Mouse (Mus musculus): ENCODE measurements around the gene Zc3h13. TPM values are rescaled to one million over a fixed set of nuclear protein-coding genes. Genes with fewer than 3 reads are reported as not detected.

The Zc3h13 gene
- polyA plus RNA-seq, 1 experiment from 2014 or later, result 15.5 TPM

GRCm38 (mm10) chr14:75269531-75269930, 14.6 kb upstream of the Zc3h13 start:
- H3K27ac ChIP-seq, result no peak overlapping the region
- no peak overlapping the region for H3K4me2 ChIP-seq
- H3K4me3 ChIP-seq (replicated peaks), result no peak overlapping the region
- H3K9ac ChIP-seq, result no peak overlapping the region
- H3K36me3 ChIP-seq, result no peaks in the 10 kb centered on the region
- no peak for DNase-seq
- H3K9me3 ChIP-seq (replicated peaks), result no peaks in the 10 kb centered on the region
- no peaks in the 10 kb centered on the region for H3K27me3 ChIP-seq
- 78% methylated on average over 5 of the region's 5 CpGs for WGBS (ENCODE audit: insufficient replicate concordance)
- ATAC-seq (ENCODE audit: low read depth), result no peak
- no peaks in the 10 kb centered on the region for H3K4me1 ChIP-seq (replicated peaks)

- Histone ChIP-seq H3K27me3 (0 out of 2 replicates have a peak, but pooled peaks cover 2% of the 10 kb centered on the region), H3K27ac (no peak overlapping the region), H3K36me3 (no peaks in the 10 kb centered on the region), H3K9me3 (replicated peaks) (no peaks in the 10 kb centered on the region), H3K4me1 (replicated peaks) (peaks cover 5% of the 10 kb centered on the region), H3K4me2 (no peak overlapping the region), H3K4me3 (replicated peaks) (no peak overlapping the region), H3K9ac (no peak overlapping the region)
- DNase-seq, result no peak
- no peak for ATAC-seq (ENCODE audit: low read depth)
- WGBS (ENCODE audit: insufficient replicate concordance), result 79% methylated on average over 6 of the region's 6 CpGs
Measured at GRCm38 (mm10) chr14:75279716-75280115, 4.5 kb upstream of the Zc3h13 start.

- 58% methylated on average over 5 of the region's 5 CpGs for WGBS (ENCODE audit: insufficient replicate concordance)
- Histone ChIP-seq H3K36me3 (no peaks in the 10 kb centered on the region), H3K4me2 (no peak overlapping the region), H3K4me1 (replicated peaks) (peaks cover 12% of the 10 kb centered on the region), H3K9me3 (replicated peaks) (no peaks in the 10 kb centered on the region), H3K27ac (no peak overlapping the region), H3K27me3 (0 out of 2 replicates have a peak, but pooled peaks cover 2% of the 10 kb centered on the region), H3K9ac (no peak overlapping the region), H3K4me3 (replicated peaks) (no peak overlapping the region)
- DNase-seq, result no peak
- ATAC-seq (ENCODE audit: low read depth), result no peak
Measured at GRCm38 (mm10) chr14:75280406-75280805, 3.8 kb upstream of the Zc3h13 start.

GRCm38 (mm10) chr14:75283609-75284192, 472 bp upstream of the Zc3h13 start:
- DNase-seq (no peak), ATAC-seq (ENCODE audit: low read depth) (no peak; the same call in 1 of the 2 replicates)
- H3K27ac ChIP-seq, result peak overlapping the region; percentile 4; the same call in 1 of the 2 replicates
- peak overlapping the region; percentile 87 for H3K9ac ChIP-seq
- no peaks in the 10 kb centered on the region for H3K9me3 ChIP-seq (replicated peaks)
- peak overlapping the region; percentile 77 for H3K4me2 ChIP-seq
- no peaks in the 10 kb centered on the region for H3K27me3 ChIP-seq
- H3K36me3 ChIP-seq, result no peaks in the 10 kb centered on the region
- peak overlapping the region; percentile 98 for H3K4me3 ChIP-seq (replicated peaks)
- whole genome bisulfite sequencing (ENCODE audit: insufficient replicate concordance), result 7% methylated on average over 19 of the region's 19 CpGs
- peaks cover 26% of the 10 kb centered on the region for H3K4me1 ChIP-seq (replicated peaks)

- no peak overlapping the region for H3K4me3 ChIP-seq (replicated peaks)
- H3K27ac ChIP-seq, result no peak overlapping the region
- 76% methylated on average over 1 of the region's 1 CpGs for WGBS (ENCODE audit: insufficient replicate concordance)
- H3K4me2 ChIP-seq, result no peak overlapping the region
- H3K36me3 ChIP-seq, result no peaks in the 10 kb centered on the region
- H3K9ac ChIP-seq, result no peak overlapping the region
- no peaks in the 10 kb centered on the region for H3K9me3 ChIP-seq (replicated peaks)
- H3K27me3 ChIP-seq, result no peaks in the 10 kb centered on the region
- ATAC-seq (ENCODE audit: low read depth), result no peak
- DNase-seq, result no peak
- H3K4me1 ChIP-seq (replicated peaks), result no peaks in the 10 kb centered on the region
Measured at GRCm38 (mm10) chr14:75301081-75301480, 16.9 kb downstream of the Zc3h13 start.

GRCm38 (mm10) chr14:75303807-75304206, 19.6 kb downstream of the Zc3h13 start:
- DNase-seq (no peak), ATAC-seq (ENCODE audit: low read depth) (no peak)
- Histone ChIP-seq H3K9me3 (replicated peaks) (no peaks in the 10 kb centered on the region), H3K4me3 (replicated peaks) (no peak overlapping the region), H3K4me2 (no peak overlapping the region), H3K27me3 (no peaks in the 10 kb centered on the region), H3K9ac (no peak overlapping the region), H3K27ac (no peak overlapping the region), H3K4me1 (replicated peaks) (no peaks in the 10 kb centered on the region), H3K36me3 (no peaks in the 10 kb centered on the region)
- WGBS (ENCODE audit: insufficient replicate concordance), result 66% methylated on average over 5 of the region's 5 CpGs

- Histone ChIP-seq H3K4me1 (replicated peaks) (no peaks in the 10 kb centered on the region), H3K27ac (no peak overlapping the region), H3K27me3 (no peaks in the 10 kb centered on the region), H3K9ac (no peak overlapping the region), H3K4me3 (replicated peaks) (no peak overlapping the region), H3K4me2 (no peak overlapping the region), H3K9me3 (replicated peaks) (no peaks in the 10 kb centered on the region), H3K36me3 (0 out of 2 replicates have a peak, but pooled peaks cover 5% of the 10 kb centered on the region)
- no peak for ATAC-seq (ENCODE audit: low read depth)
- DNase-seq, result no peak
Measured at GRCm38 (mm10) chr14:75307855-75308254, 23.7 kb downstream of the Zc3h13 start.

GRCm38 (mm10) chr14:75309336-75309992, 25.3 kb downstream of the Zc3h13 start:
- 0 out of 2 replicates have a peak, but pooled peaks cover 9% of the 10 kb centered on the region for H3K36me3 ChIP-seq
- no peak overlapping the region for H3K9ac ChIP-seq
- no peak for ATAC-seq (ENCODE audit: low read depth)
- H3K4me1 ChIP-seq (replicated peaks), result no peaks in the 10 kb centered on the region
- H3K4me2 ChIP-seq, result no peak overlapping the region
- no peaks in the 10 kb centered on the region for H3K27me3 ChIP-seq
- no peaks in the 10 kb centered on the region for H3K9me3 ChIP-seq (replicated peaks)
- WGBS (ENCODE audit: insufficient replicate concordance), result 74% methylated on average over 5 of the region's 5 CpGs
- H3K27ac ChIP-seq, result no peak overlapping the region
- DNase-seq, result no peak
- no peak overlapping the region for H3K4me3 ChIP-seq (replicated peaks)

GRCm38 (mm10) chr14:75314484-75314883, 30.3 kb downstream of the Zc3h13 start:
- 0 out of 2 replicates have a peak, but pooled peaks cover 4% of the 10 kb centered on the region for H3K4me1 ChIP-seq (replicated peaks)
- DNase-seq (no peak), ATAC-seq (ENCODE audit: low read depth) (no peak)
- WGBS (ENCODE audit: insufficient replicate concordance), result 85% methylated on average over 2 of the region's 2 CpGs
- H3K4me2 ChIP-seq, result no peak overlapping the region
- H3K9ac ChIP-seq, result no peak overlapping the region
- H3K9me3 ChIP-seq (replicated peaks), result no peaks in the 10 kb centered on the region
- H3K4me3 ChIP-seq (replicated peaks), result no peak overlapping the region
- H3K27ac ChIP-seq, result no peak overlapping the region
- H3K27me3 ChIP-seq, result no peaks in the 10 kb centered on the region
- H3K36me3 ChIP-seq, result 0 out of 2 replicates have a peak, but pooled peaks cover 9% of the 10 kb centered on the region

- Histone ChIP-seq H3K9me3 (replicated peaks) (no peaks in the 10 kb centered on the region), H3K27ac (no peak overlapping the region), H3K36me3 (peaks cover 25% of the 10 kb centered on the region), H3K4me2 (no peak overlapping the region), H3K4me3 (replicated peaks) (no peak overlapping the region), H3K9ac (no peak overlapping the region), H3K27me3 (no peaks in the 10 kb centered on the region), H3K4me1 (replicated peaks) (0 out of 2 replicates have a peak, but pooled peaks cover 8% of the 10 kb centered on the region)
- ATAC-seq (ENCODE audit: low read depth) (no peak), DNase-seq (no peak)
- 54% methylated on average over 2 of the region's 2 CpGs for WGBS (ENCODE audit: insufficient replicate concordance)
Measured at GRCm38 (mm10) chr14:75318736-75319135, 34.6 kb downstream of the Zc3h13 start.

GRCm38 (mm10) chr14:75320269-75320668, 36.1 kb downstream of the Zc3h13 start:
- H3K27me3 ChIP-seq, result no peaks in the 10 kb centered on the region
- H3K27ac ChIP-seq, result no peak overlapping the region
- no peak for DNase-seq
- 40% methylated on average over 5 of the region's 5 CpGs for WGBS (ENCODE audit: insufficient replicate concordance)
- 0 out of 2 replicates have a peak, but pooled peaks cover 8% of the 10 kb centered on the region for H3K4me1 ChIP-seq (replicated peaks)
- H3K9ac ChIP-seq, result no peak overlapping the region
- H3K9me3 ChIP-seq (replicated peaks), result no peaks in the 10 kb centered on the region
- no peak overlapping the region for H3K4me3 ChIP-seq (replicated peaks)
- H3K4me2 ChIP-seq, result no peak overlapping the region
- peaks cover 25% of the 10 kb centered on the region for H3K36me3 ChIP-seq
- no peak for ATAC-seq (ENCODE audit: low read depth)

- peaks cover 42% of the 10 kb centered on the region for H3K36me3 ChIP-seq
- no peak for ATAC-seq (ENCODE audit: low read depth)
Measured at GRCm38 (mm10) chr14:75323354-75323753, 39.2 kb downstream of the Zc3h13 start.

More at GRCm38 (mm10) chr14:75323354-75323753, 39.2 kb downstream of the Zc3h13 start:
- H3K4me2 ChIP-seq, result no peak overlapping the region
- no peak overlapping the region for H3K27ac ChIP-seq
- H3K4me1 ChIP-seq (replicated peaks), result 0 out of 2 replicates have a peak, but pooled peaks cover 8% of the 10 kb centered on the region
- H3K9ac ChIP-seq, result no peak overlapping the region
- no peak overlapping the region for H3K4me3 ChIP-seq (replicated peaks)
- H3K27me3 ChIP-seq, result no peaks in the 10 kb centered on the region
- DNase-seq, result no peak
- no peaks in the 10 kb centered on the region for H3K9me3 ChIP-seq (replicated peaks)
- WGBS (ENCODE audit: insufficient replicate concordance), result 94% methylated on average over 32 of the region's 32 CpGs
